Mouse (Mus musculus) neural tube, embryonic 13.5 days (tissue): ENCODE measurements at regions not wholly inside any gene's neighbourhood (a gene's known extent, or its start where the extent isn't known, plus 50 kb on each side); places are given as distances from the start of the nearest gene placed in this dataset.

ENCODE experiments used
- ATAC-seq: fragments of 200-750 bp; cut with Nextera tagmentation; 2 replicates; pipeline ENCODE4 v1.8.0; 2017; ENCODE audit warnings: low read depth, mild to moderate bottlenecking, moderate TSS enrichment, moderate library complexity
- H3K27ac ChIP-seq: fragments of 300-500 bp; sonication (generic); replicated peaks from 2 replicates; pipeline ENCODE4 v1.5.1; 2015; ENCODE audit warnings: moderate library complexity, mild to moderate bottlenecking, inconsistent platforms
- H3K27me3 ChIP-seq: fragments of 300-500 bp; sonication (generic); 2 replicates; pipeline ENCODE4 v1.6.1; 2015; ENCODE audit warnings: mild to moderate bottlenecking, inconsistent platforms
- H3K36me3 ChIP-seq: fragments of 300-500 bp; sonication (generic); 2 replicates; pipeline ENCODE4 v1.6.1; 2015; ENCODE audit warnings: mild to moderate bottlenecking, inconsistent platforms
- H3K4me1 ChIP-seq: fragments of 300-500 bp; sonication (generic); replicated peaks from 2 replicates; pipeline ENCODE4 v1.6.1; 2015; ENCODE audit warnings: inconsistent platforms
- H3K4me2 ChIP-seq: fragments of 300-500 bp; sonication (generic); 2 replicates; pipeline ENCODE4 v1.6.1; 2015; ENCODE audit warnings: inconsistent platforms, mild to moderate bottlenecking, moderate library complexity
- H3K4me3 ChIP-seq: fragments of 300-500 bp; sonication (generic); 2 replicates; pipeline ENCODE4 v1.5.1; 2015; ENCODE audit warnings: mild to moderate bottlenecking, inconsistent platforms
- H3K9ac ChIP-seq: fragments of 300-500 bp; sonication (generic); 2 replicates; pipeline ENCODE4 v1.6.1; 2015; ENCODE audit warnings: moderate library complexity, mild to moderate bottlenecking, inconsistent platforms
- H3K9me3 ChIP-seq: fragments of 300-500 bp; sonication (generic); 2 replicates; pipeline ENCODE4 v1.6.1; 2016; ENCODE audit warnings: inconsistent platforms
- WGBS: fragments of 180-500 bp; shearing (Covaris S2); methylation state at CpG from one replicate; pipeline ENCODE4 v1.1.7; 2015; 5-methylcytosine and 5-hydroxymethylcytosine counted together

- Histone ChIP-seq H3K4me1 (no peaks in the 10 kb centered on the region; the same call in 1 of the 2 replicates), H3K9me3 (no peaks in the 10 kb centered on the region), H3K9ac (no peak overlapping the region), H3K4me3 (no peak overlapping the region), H3K27me3 (no peaks in the 10 kb centered on the region), H3K36me3 (no peaks in the 10 kb centered on the region), H3K4me2 (no peak overlapping the region), H3K27ac (no peak overlapping the region)
- no peak for ATAC-seq
- WGBS = 85% methylated on average over 2 of the region's 2 CpGs
These were observed 73.4 kb downstream of the Tm4sf1 start for GRCm38 (mm10) chr3:57228400-57228799.

DNA sequence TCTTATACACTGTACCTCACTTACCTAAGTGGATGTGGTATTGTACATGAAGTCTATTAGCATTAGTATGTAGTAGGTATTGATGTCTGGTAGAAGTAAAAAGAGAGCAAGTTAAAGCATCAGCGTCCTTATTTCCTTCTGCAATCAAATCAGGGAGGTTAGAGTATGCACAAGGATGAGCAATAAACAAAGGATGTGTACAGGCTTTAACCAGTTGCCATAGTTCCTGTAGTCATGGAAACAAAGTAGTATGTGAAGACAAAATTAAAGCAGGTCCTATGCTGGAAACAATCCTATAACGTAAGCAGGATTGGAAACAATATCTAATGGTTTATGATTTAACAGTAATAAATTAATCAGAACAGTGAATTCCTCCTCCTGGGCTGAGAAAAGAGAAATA, 78.0 kb downstream of the Tm4sf1 start:
- Histone ChIP-seq H3K9me3 (no peaks in the 10 kb centered on the region), H3K27ac (no peak overlapping the region), H3K36me3 (no peaks in the 10 kb centered on the region), H3K4me3 (no peak overlapping the region), H3K27me3 (no peaks in the 10 kb centered on the region), H3K9ac (no peak overlapping the region), H3K4me1 (no peaks in the 10 kb centered on the region; the same call in 1 of the 2 replicates), H3K4me2 (no peak overlapping the region)
- no peak for ATAC-seq
- 55% methylated on average over 2 of the region's 2 CpGs for WGBS

DNA sequence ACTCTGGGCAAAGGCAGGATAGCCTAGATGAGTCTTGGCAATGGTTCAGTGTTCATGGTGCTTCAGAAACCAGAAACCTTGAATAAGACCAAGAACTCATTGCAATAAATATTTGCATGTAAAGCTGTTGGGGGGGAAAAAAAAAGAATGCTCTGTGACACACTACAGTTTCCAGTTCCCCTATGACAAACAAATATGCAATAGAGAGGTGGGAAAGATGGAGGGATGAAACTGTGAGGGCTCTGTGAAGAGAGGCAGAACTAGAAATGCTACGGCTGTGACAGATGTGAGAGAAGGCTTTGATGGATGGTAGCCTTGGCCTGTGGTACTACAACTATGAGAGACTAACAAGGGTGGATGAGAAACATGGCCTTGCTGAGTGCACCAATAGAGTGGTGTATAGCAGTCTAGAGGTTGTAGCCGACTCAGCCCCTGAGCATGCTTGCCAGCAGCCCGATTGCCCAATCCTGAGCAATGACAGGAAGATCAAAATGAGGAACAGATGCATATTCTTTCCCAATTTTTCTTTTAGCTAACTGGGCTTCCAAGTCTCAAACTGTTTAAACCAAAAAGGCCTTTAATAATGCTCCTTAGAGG, 79.4 kb downstream of the Tm4sf1 start:
- 91% methylated on average over 3 of the region's 3 CpGs for WGBS
- H3K4me2 ChIP-seq = no peak overlapping the region

DNA sequence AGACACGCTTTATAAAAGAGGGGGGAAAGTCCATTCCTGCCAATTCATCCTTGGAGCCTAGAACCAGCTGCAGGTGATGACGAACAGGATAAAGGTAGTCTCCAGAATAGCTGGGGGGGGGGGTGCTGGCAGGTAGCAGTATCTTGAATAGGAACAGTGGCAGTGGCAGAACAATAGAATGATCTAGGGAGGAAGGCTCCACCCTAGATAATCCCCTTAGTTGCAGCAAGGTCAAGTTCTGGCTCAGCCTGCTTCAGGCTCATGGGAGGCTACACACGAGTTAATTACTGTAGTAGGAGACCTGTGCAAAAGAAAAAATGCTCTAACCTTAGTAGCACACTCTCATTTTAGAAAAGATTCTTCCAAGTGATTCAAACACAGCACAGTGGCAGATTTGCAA, 83.4 kb downstream of the Tm4sf1 start:
- no peak for ATAC-seq
- no peaks in the 10 kb centered on the region for H3K9me3 ChIP-seq
- no peak overlapping the region for H3K27ac ChIP-seq
- no peaks in the 10 kb centered on the region for H3K4me1 ChIP-seq
- WGBS = 68% methylated on average over 3 of the region's 3 CpGs
- no peaks in the 10 kb centered on the region for H3K36me3 ChIP-seq
- H3K4me3 ChIP-seq = no peak overlapping the region
- H3K27me3 ChIP-seq = no peaks in the 10 kb centered on the region
- H3K4me2 ChIP-seq = no peak overlapping the region
- no peak overlapping the region for H3K9ac ChIP-seq

More for the DNA sequence above, 79.4 kb downstream of the Tm4sf1 start:
- Histone ChIP-seq H3K27me3 (no peaks in the 10 kb centered on the region), H3K4me1 (no peaks in the 10 kb centered on the region; the same call in 1 of the 2 replicates), H3K9me3 (no peaks in the 10 kb centered on the region), H3K4me3 (no peak overlapping the region), H3K9ac (no peak overlapping the region), H3K36me3 (no peaks in the 10 kb centered on the region), H3K27ac (no peak overlapping the region)
- no peak for ATAC-seq

- H3K9ac ChIP-seq = no peak overlapping the region
- H3K27ac ChIP-seq = no peak overlapping the region
- no peaks in the 10 kb centered on the region for H3K4me1 ChIP-seq
- 29% methylated on average over 3 of the region's 3 CpGs for WGBS
- no peak overlapping the region for H3K4me2 ChIP-seq
- ATAC-seq = peak; percentile 27; the same call in 1 of the 2 replicates
- no peaks in the 10 kb centered on the region for H3K27me3 ChIP-seq
- H3K36me3 ChIP-seq = no peaks in the 10 kb centered on the region
- H3K9me3 ChIP-seq = no peaks in the 10 kb centered on the region
- H3K4me3 ChIP-seq = no peak overlapping the region
These were observed 97.6 kb downstream of the Tm4sf1 start for GRCm38 (mm10) chr3:57204066-57204723.

GRCm38 (mm10) chr3:57203418-57203817, 98.4 kb downstream of the Tm4sf1 start:
- Histone ChIP-seq H3K36me3 (no peaks in the 10 kb centered on the region), H3K4me2 (no peak overlapping the region), H3K9me3 (no peaks in the 10 kb centered on the region), H3K9ac (no peak overlapping the region), H3K4me3 (no peak overlapping the region), H3K27me3 (no peaks in the 10 kb centered on the region), H3K27ac (no peak overlapping the region), H3K4me1 (no peaks in the 10 kb centered on the region)
- ATAC-seq = peak; percentile 61; the same call in 1 of the 2 replicates
- 70% methylated on average over 4 of the region's 4 CpGs for WGBS

DNA sequence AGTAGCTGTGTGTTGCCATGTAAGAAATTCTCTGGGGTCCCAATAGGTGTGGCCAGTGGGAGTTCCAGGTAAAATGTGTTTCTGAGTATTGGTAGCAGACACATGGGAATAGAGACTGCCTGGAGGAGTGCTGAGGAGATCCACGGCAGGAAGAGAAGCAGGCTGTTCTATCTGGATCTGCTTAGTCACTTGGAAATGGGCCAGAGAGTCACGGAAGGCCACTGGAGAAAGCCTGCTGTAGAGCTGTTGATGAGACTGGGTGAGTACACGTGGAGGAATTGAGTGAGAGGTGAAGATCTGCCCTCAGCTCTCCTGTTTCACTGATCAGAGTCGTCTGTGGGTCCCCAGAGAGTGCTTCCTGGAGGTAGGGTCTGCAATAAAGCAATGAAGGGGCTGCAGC, 120.2 kb downstream of the Tm4sf1 start:
- Histone ChIP-seq H3K4me1 (no peaks in the 10 kb centered on the region), H3K27me3 (no peaks in the 10 kb centered on the region), H3K4me3 (no peak overlapping the region), H3K9me3 (no peaks in the 10 kb centered on the region), H3K9ac (no peak overlapping the region), H3K27ac (no peak overlapping the region), H3K36me3 (no peaks in the 10 kb centered on the region), H3K4me2 (no peak overlapping the region)
- WGBS = 60% methylated on average over 4 of the region's 4 CpGs
- ATAC-seq = no peak

- no peak overlapping the region for H3K27ac ChIP-seq
- no peak overlapping the region for H3K4me2 ChIP-seq
- no peak for ATAC-seq
- H3K9me3 ChIP-seq = no peaks in the 10 kb centered on the region
- no peak overlapping the region for H3K9ac ChIP-seq
- no peaks in the 10 kb centered on the region for H3K27me3 ChIP-seq
- H3K4me1 ChIP-seq = no peaks in the 10 kb centered on the region
- 33% methylated on average over 4 of the region's 4 CpGs for WGBS
- H3K4me3 ChIP-seq = no peak overlapping the region
- H3K36me3 ChIP-seq = no peaks in the 10 kb centered on the region
These were observed 148.4 kb downstream of the Tm4sf1 start for GRCm38 (mm10) chr3:57153177-57153948.

DNA sequence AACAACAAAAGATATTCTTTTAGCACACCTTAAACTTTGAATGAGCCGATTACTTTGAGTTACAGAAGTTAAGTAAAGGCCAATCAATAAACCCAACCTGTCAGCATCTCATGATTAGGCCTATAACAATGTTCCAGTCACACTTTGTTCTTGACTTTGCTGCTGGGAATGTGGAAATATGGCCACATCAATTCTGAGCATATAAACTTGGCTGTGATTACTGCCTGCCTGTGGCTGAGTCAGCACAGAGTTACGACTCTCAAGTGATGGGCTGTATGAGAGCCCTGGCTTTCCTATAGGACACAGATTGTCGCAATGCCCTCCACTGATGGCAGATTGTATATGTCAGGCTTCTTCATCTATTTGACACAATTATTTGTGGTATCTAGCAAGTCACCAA, 152.6 kb downstream of the Tm4sf1 start:
- Histone ChIP-seq H3K27ac (no peak overlapping the region), H3K9ac (no peak overlapping the region), H3K36me3 (no peaks in the 10 kb centered on the region), H3K4me1 (no peaks in the 10 kb centered on the region), H3K9me3 (no peaks in the 10 kb centered on the region), H3K4me3 (no peak overlapping the region), H3K27me3 (no peaks in the 10 kb centered on the region), H3K4me2 (no peak overlapping the region)
- no peak for ATAC-seq
- 78% methylated on average over 3 of the region's 3 CpGs for WGBS

GRCm38 (mm10) chr3:57136847-57137246, 164.9 kb downstream of the Tm4sf1 start:
- Histone ChIP-seq H3K36me3 (no peaks in the 10 kb centered on the region), H3K4me3 (peak overlapping the region; percentile 39), H3K9ac (peak overlapping the region; percentile 65), H3K4me2 (peak overlapping the region; percentile 60), H3K9me3 (no peaks in the 10 kb centered on the region), H3K27me3 (no peaks in the 10 kb centered on the region), H3K27ac (no peak overlapping the region), H3K4me1 (no peaks in the 10 kb centered on the region)
- 18% methylated on average over 24 of the region's 24 CpGs for WGBS
- peak; percentile 78 for ATAC-seq

DNA sequence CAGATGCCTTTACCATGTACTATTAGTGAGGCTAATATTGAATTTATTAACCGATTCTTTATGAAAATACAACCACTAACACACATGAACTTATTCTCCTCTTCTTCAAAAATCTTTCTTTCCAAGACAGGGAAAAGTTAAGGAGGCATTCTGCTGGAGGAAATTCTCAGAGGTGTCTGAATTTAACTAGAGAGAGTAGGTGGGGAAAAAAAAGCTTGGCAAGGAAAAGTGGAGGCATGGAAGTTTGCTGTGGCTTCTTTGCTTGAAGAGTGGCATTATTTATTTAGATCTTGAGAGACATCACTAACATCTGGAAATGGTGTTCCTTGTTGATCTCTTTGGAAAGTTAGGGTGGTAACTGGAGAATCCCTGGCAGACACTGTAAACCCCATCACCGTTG, 173.2 kb downstream of the Tm4sf1 start:
- H3K27me3 ChIP-seq = no peaks in the 10 kb centered on the region
- no peak overlapping the region for H3K9ac ChIP-seq
- WGBS = 88% methylated on average over 2 of the region's 2 CpGs
- H3K9me3 ChIP-seq = no peaks in the 10 kb centered on the region
- H3K4me1 ChIP-seq = no peaks in the 10 kb centered on the region
- H3K36me3 ChIP-seq = no peaks in the 10 kb centered on the region
- H3K4me3 ChIP-seq = no peak overlapping the region
- H3K4me2 ChIP-seq = no peak overlapping the region
- no peak overlapping the region for H3K27ac ChIP-seq
- ATAC-seq = no peak

- WGBS = 81% methylated on average over 4 of the region's 4 CpGs
These were observed 175.8 kb downstream of the Tm4sf1 start for GRCm38 (mm10) chr3:57125792-57126485.

More at GRCm38 (mm10) chr3:57125792-57126485, 175.8 kb downstream of the Tm4sf1 start:
- Histone ChIP-seq H3K4me1 (no peaks in the 10 kb centered on the region), H3K9me3 (no peaks in the 10 kb centered on the region), H3K27ac (no peak overlapping the region), H3K9ac (no peak overlapping the region), H3K4me3 (no peak overlapping the region), H3K4me2 (no peak overlapping the region), H3K27me3 (no peaks in the 10 kb centered on the region), H3K36me3 (no peaks in the 10 kb centered on the region)
- ATAC-seq = no peak
